Mouse (Mus musculus) bone marrow, adult 2 months (tissue): ENCODE measurements around the gene A3galt2.

ENCODE experiments used
- CTCF ChIP-seq: fragments of 200-500 bp; IDR thresholded peaks from 2 replicates; pipeline ENCODE4 v1.5.1; 2011; ENCODE audit warnings: low read length, control low read depth; ENCODE audit not compliant: control insufficient read depth, insufficient read depth
- POLR2A ChIP-seq: fragments of 200-500 bp; IDR thresholded peaks from 2 replicates; pipeline ENCODE4 v1.6.1; 2011; ENCODE audit warnings: low read depth, mild to moderate bottlenecking, control low read depth, low read length, borderline replicate concordance; ENCODE audit not compliant: control insufficient read depth

DNA sequence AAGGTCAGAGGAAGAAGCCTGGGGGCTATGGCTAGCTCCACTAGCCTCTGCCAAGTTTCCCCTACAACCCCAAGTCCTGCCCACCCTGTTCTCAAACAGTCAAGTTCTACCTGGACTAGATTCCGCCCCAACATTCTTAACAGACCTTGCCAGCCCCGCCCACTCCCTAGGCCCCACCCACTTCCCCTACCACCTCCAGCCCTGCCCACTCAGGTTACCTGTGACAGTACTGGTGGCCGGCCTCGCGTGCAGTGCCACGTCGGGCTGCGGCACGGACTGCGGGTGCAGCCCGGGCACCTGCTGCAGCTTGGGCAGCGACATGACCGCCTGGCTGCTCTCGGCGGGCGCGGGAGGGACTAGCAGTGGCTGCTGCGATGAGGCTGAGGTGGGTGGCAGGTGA lies 34.5 kb downstream of the A3galt2 start:
- TF ChIP-seq POLR2A: no peak
- TF ChIP-seq CTCF: no peak
